8 mouse cellular contexts compared by ENCODE assay signal in the genomic region with DNA sequence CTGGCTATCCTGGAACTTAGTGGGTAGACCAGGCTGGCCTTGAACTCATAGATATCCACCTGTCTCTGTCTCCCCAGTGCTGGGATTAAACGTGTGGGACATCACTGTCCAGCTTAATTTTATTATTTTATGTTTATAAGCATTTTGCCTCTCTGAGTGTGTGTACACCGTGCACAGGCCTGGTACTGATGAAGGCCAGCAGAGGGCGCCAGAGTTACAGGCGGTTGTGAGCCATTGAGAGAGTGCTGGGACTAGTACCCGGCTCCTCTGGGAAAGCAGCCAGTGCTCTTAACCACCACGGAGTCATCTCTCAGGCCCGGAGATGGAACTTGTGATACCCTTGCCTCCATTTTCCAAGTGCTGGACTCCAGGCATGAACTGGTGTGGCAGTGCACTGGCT. TPM values are rescaled to one million over a fixed set of nuclear protein-coding genes. Genes with fewer than 3 reads are reported as not detected.
DNase-seq lines count a peak whose midpoint lies in the region; ATAC-seq lines count a peak whose summit lies in the region.

No protein-coding gene starts in this region.

- no peaks in the 10 kb centered on the region for H3K9me3 ChIP-seq in hindbrain, embryonic 10.5 days
- H3K9me3 ChIP-seq in hindbrain, embryonic 13.5 days = no peaks in the 10 kb centered on the region
- no peaks in the 10 kb centered on the region for H3K9me3 ChIP-seq in limb, embryonic 10.5 days (replicated peaks)

- intact Hi-C loops in gastrocnemius, postnatal 36 days (cut with DNase I) = no loop called here

- peaks cover 37% of the 10 kb centered on the region for H3K4me1 ChIP-seq in hindbrain, embryonic 10.5 days (replicated peaks)
- H3K4me1 ChIP-seq in hindbrain, embryonic 13.5 days (replicated peaks) = peaks cover 4% of the 10 kb centered on the region; the same call in 1 of the 2 replicates
- peaks cover 24% of the 10 kb centered on the region for H3K4me1 ChIP-seq in limb, embryonic 10.5 days

- no peaks in the 10 kb centered on the region for H3K36me3 ChIP-seq in hindbrain, embryonic 10.5 days
- no peaks in the 10 kb centered on the region for H3K36me3 ChIP-seq in hindbrain, embryonic 13.5 days
- no peaks in the 10 kb centered on the region for H3K36me3 ChIP-seq in limb, embryonic 10.5 days

- ATAC-seq in hindbrain, embryonic 13.5 days (ENCODE audit: low FRiP score) = no peak

- no peak overlapping the region for H3K4me3 ChIP-seq in hindbrain, embryonic 10.5 days
- no peak overlapping the region for H3K4me3 ChIP-seq in hindbrain, embryonic 13.5 days
- no peak overlapping the region for H3K4me3 ChIP-seq in limb, embryonic 10.5 days

- H3K27me3 ChIP-seq in hindbrain, embryonic 10.5 days (ENCODE audit: insufficient read depth, poor library complexity, severe bottlenecking) = no peaks in the 10 kb centered on the region
- H3K27me3 ChIP-seq in hindbrain, embryonic 13.5 days = no peaks in the 10 kb centered on the region
- H3K27me3 ChIP-seq in limb, embryonic 10.5 days (ENCODE audit: low read depth, poor library complexity, severe bottlenecking) = no peaks in the 10 kb centered on the region

- H3K4me2 ChIP-seq in hindbrain, embryonic 13.5 days = no peak overlapping the region

- H3K27ac ChIP-seq in hindbrain, embryonic 10.5 days = no peak overlapping the region
- no peak overlapping the region for H3K27ac ChIP-seq in hindbrain, embryonic 13.5 days
- no peak overlapping the region; the same call in 1 of the 2 replicates for H3K27ac ChIP-seq in limb, embryonic 10.5 days

- no peak overlapping the region for H3K9ac ChIP-seq in hindbrain, embryonic 13.5 days

- 30% methylated on average over 7 of the region's 7 CpGs for WGBS in hindbrain, embryonic 10.5 days
- WGBS in hindbrain, embryonic 13.5 days = 23% methylated on average over 7 of the region's 7 CpGs
- 30% methylated on average over 7 of the region's 7 CpGs for WGBS in limb, embryonic 10.5 days

- DNase-seq in hindbrain, embryonic 10.5 days (ENCODE audit: low spot score) = peak; percentile 64
- DNase-seq in CD4-positive helper T cell, adult 2 months (ENCODE audit: low read depth, low spot score) = peak; percentile 66
- peak; percentile 62 for DNase-seq in adrenal gland, adult 2 months
- DNase-seq in limb, embryonic 10.5 days (ENCODE audit: low spot score) = peak; percentile 80
- DNase-seq in spleen, postnatal 10 days (ENCODE audit: low spot score in 2 of 2) = peak; percentile 60 to 84
- DNase-seq in frontal cortex, postnatal 36 days (ENCODE audit: low spot score in 2 of 2) = no peak
- DNase-seq in gastrocnemius, postnatal 36 days = no peak

RNA-seq across cellular contexts. Expression of a gene that starts 4.9 kb away (rescaled TPM):
- 33.7 and 37.6 TPM in 2 replicates for polyA plus RNA-seq in hindbrain, embryonic 10.5 days (2016; fragmentation: Nextera tagmentation; extraction: Ambion mirVana)
- polyA plus RNA-seq in hindbrain, embryonic 13.5 days (2015; fragmentation: Nextera tagmentation; extraction: Ambion mirVana) = 20.2 and 22.8 TPM in 2 replicates
- total RNA-seq in adrenal gland, adult 2 months (2021) = 100 to 1,000 TPM; 228 to 424 TPM
- 50.0 and 414 TPM in 2 replicates for polyA plus RNA-seq in adrenal gland, adult 2 months (2012; rRNA removed)
- polyA plus RNA-seq in limb, embryonic 10.5 days (2016; fragmentation: Nextera tagmentation; extraction: Ambion mirVana) = 41.1 and 41.4 TPM in 2 replicates
- total RNA-seq in gastrocnemius, postnatal 36 days (2021) = 10 to 100 TPM; 57.9 to 67.9 TPM

Comparison
In these comparisons a context has a peak if more than half of its experiments do, and no peak if none do; other contexts are left out.
1. DNase-seq: peak in hindbrain, embryonic 10.5 days (single experiment), CD4-positive helper T cell, adult 2 months (single experiment), adrenal gland, adult 2 months (single experiment), limb, embryonic 10.5 days (single experiment) and spleen, postnatal 10 days (2 of 2); none in frontal cortex, postnatal 36 days (0 of 2) and gastrocnemius, postnatal 36 days (0 of 2).